Mouse (Mus musculus) right cerebral cortex, postnatal 10 days (tissue): ENCODE measurements at regions not wholly inside any gene's neighbourhood (a gene's known extent, or its start where the extent isn't known, plus 50 kb on each side); places are given as distances from the start of the nearest gene placed in this dataset.

Source experiments
- DNase-seq, 2 experiments: peaks; one replicate each; pipeline ENCODE4 v3.0.0; 2021; ENCODE audit warnings: low spot score in 2 of 2

DNA sequence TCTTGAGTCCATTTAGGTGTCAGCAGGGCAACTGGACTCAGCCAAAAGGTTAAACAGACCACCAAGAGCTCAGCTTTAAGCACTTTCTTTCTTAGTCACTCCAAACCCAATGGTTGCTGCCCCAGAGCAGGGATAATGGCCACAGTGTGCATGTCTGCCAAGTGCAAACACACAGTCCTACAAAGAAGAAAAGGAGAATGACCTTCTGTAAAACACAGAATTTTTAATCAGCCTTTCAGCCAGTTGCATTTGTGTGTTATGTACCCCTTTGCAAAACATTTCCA is 72.9 kb upstream of the Tle4 start:
- DNase-seq, result peak; percentile 42 to 44

DNA sequence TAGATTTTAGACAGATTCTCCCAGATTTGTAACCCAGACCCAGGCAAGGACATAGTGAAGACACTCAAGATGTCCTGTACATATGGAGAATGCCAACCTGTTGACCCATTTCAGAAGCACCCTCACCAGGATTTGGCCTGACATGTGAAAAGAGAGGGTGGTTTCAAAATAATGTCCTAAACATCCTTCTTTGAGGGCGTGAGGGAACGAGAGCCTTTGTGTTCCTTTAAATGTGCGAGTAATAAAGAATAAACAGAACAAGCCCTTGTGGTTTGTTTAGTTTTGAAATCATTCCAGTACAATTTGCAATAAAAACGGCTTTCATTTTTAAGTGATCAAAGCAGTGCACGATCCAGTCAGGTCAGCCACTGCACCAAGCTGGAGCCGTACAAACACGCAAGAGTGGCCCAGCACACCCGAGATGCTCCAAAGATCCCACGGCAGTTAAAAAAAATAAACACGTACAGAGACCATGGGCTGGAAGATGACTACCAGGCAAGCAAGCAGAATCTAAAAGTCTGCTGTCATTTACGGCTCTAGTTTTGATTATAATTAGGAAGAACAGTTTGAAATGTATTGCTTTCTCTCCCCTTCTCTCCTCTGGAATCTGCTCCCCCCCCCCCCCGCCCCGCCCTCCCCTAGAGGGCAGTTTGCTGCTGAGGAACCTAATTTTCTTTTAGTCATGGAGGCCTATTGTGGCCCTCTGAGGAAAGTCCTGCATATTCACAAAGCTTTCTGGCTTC is 72.4 kb upstream of the Tle4 start:
- DNase-seq, result no peak

DNA sequence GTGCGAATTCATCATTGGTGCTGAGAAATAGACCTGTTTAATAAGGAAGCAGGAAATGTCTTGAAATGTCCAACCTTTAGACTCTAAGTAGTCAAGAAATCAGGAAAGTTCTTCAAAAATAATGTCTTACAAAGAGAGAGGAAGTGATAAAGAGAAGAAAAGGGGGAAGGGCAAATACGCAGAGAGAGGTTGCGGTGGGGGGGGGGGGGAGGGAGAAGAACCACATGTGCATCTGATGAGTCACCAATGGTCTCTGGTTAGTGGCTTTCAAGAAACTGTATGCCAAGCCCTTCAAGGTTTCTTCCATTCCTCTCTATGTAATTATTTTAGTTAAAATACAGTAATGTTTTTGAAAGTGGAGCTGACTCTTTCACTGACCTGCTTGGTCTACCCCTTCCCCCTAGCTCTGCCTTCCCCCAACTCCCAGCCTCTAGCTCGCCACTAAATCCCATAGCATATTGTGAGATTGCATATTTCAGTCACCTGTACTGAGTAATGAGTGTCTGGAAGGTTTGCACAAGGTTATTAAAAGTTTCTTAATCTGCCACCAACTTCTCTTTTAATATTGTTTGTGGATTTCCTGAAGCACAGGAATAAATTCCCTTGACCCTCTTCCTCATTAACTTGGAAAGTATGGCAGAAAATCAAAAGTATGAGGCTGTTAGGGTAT is 70.8 kb upstream of the Tle4 start:
- DNase-seq, result no peak

DNA sequence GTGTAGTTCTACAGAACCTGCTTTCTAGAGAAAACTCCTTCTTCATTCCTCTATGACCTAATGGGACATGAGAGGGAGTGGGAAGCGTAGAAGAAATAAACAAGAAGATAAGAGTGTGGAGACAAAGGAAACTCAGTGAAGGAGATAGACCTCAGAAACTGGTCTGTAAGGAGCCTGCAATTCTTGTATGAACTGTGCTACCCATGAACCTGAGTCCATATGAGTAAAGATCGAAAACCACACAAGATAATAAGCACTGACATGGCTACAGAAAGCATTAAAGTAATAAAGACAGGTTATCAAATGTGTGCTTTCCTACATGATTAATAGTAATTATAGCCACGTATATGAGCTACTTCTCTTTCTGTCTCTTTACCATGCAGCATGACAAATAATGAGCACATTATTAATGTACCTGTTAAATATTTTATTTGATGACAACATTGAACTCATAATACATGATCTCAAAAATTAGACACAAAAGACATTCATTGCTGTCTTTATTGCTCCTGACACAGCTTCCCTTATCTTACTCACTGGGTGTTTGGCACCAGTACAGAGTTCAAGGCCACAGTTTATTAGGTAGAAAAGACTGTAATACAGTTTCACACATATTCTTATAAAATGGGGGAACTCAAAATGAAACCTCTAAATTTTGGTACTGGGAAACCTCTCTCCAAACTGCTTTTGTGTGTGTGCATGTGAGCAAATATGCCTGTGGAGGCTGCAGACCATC is 67.0 kb upstream of the Tle4 start:
- no peak for DNase-seq

DNA sequence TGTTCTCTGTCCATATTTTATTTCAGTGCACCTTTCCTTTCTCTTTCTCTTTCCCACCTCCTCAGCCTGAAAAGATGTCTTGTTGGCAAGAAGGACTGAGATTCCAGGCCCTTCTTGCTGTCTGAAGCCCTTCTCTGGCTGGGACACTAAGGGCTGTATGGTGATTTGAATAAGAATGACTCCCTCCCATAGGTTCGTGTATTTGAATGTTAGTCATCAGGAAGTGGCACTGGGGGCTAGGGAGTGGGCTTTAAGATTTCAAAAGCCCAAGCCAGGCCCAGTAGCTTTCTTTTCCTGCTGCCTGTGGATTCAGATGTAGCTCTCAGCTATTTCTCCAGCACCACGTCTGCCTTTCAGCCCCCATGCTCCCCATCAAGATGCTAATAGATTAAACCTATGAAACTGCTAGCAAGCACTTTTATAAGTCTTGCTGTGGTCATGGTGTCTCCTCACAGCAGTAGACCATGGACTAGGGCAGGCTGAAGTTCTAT is 66.3 kb upstream of the Tle4 start:
- DNase-seq, result no peak

DNA sequence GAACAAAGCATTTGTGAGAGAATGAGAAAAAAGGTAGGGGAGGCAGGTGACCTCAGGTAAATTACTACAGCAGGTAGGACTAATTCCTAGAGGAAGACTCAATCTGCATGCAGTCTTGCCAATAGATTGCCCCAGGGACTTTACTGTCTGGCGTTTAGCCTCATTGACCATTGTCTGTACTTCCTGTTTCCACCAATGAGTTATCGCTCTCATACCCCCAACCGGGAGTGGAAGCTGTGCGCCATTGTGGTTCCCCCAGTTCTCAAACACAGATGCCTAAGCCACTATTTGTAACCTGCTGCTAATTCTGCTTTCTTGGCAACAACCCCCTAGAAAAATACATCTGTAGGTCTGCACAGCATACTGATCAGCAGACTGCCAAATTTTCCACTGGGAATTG is 65.5 kb upstream of the Tle4 start:
- no peak for DNase-seq

DNA sequence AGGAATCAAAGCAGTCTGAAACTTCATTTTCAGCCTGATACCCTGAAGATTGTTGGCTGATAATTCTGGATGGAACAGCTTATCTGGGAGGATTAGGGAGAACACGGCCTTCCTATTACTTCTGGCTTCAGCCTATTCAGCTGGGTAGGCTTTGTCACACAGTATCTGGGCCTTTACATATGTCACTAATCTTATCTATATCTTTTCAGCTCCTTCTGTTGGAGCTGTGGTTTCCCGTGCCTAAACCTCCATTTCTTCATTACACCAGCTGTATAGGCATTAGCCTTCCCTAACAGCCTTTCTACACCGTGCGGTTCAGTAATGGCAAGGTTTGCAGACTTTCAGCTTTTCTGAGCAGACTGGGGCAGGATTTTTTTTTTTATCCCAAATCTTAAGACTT is 61.9 kb upstream of the Tle4 start:
- DNase-seq, result no peak

DNA sequence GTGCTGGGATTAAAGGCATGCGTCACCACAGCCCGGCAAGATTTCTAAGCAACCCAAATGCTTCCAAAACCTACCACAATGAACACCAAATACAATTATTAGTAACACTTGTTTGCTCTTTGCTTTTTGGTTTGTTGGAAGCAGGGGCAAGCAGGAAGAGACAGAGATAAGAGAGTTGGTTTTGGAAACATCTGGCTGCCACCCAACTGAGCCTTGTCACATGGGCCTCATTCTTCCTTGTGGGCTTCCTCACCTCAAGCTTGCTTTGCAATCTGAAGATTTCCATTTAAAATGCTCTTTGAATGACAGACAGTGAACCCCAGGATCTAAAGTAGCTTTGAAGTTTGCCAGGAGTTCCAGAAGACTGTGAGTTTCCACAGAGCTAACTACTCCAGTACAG is 60.6 kb upstream of the Tle4 start:
- no peak for DNase-seq

DNA sequence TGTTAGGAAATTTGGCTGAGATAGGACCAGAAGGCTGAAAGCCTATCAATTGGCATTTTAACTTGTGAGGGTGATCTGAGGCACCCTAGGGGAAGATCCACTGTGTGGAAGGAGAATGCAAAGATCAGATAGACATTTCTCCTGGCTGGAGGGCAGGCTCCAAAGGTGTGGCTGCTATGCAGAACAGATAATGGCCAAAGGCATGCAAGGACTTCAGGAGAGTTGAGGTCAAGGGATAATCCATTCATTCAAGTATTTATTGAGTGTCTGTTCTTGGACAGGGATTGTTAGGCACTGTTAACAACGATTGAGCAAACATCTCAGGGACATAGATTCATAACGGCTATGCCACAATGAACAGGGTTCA is 58.2 kb upstream of the Tle4 start:
- no peak for DNase-seq

DNA sequence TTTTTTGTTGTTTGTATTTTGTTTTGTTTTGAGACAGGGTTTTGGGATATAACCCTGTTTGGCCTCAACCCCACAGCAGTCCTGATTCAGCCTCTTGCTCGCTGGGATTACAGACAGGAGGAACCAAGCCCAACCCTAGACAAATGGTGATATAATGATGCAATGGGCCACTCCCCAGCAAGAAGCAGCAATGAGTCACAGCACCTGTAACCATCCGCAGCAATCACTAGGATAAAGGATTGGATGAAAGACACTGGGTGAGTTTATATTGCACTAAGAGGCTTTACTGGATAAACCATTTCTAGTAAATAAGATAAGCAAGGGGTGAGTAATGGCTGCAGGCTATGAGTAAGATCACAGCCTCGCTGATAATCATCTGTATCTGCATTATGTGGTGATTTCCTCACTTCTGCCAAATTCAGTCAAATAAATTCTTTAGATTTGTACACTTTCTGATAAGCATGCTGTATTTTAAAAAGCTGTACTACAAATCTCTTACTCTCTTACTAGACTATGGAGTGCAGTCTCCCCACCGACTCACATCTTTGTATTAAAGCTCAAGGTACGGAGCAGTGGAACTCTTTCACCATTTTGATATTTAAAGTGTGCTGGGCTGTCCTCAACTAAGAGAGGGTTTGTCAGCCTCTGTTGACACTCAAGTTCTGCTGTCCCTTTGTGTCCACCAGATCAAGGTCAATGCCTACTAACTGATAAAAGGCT is 57.6 kb upstream of the Tle4 start:
- DNase-seq, result no peak
